Mouse (Mus musculus): Measurements from ENCODE around the gene AC131692.1. TPM values are rescaled to one million over a fixed set of nuclear protein-coding genes. Genes with fewer than 3 reads are reported as not detected.
A peak's percentile ranks its signal among the peaks of the same experiment; 100 is the strongest.

The AC131692.1 gene
- polyA plus RNA-seq, 1 experiment from 2014 or later: not detected

GRCm38 (mm10) chr19:6070571-6071250 lies 23.5 kb upstream of the AC131692.1 start:
- 92% methylated on average over 31 of the region's 31 CpGs for WGBS
- no peak overlapping the region for H3K4me2 ChIP-seq (replicated peaks)
- no peaks in the 10 kb centered on the region for H3K27me3 ChIP-seq
- peaks cover 44% of the 10 kb centered on the region for H3K36me3 ChIP-seq
- no peak for ATAC-seq (ENCODE audit: low FRiP score, low read depth)
- no peak overlapping the region for H3K27ac ChIP-seq (replicated peaks)
- H3K9ac ChIP-seq (replicated peaks): no peak overlapping the region
- no peaks in the 10 kb centered on the region for H3K9me3 ChIP-seq
- H3K4me1 ChIP-seq: peaks cover 23% of the 10 kb centered on the region
- H3K4me3 ChIP-seq: no peak overlapping the region

GRCm38 (mm10) chr19:6071261-6071660 lies 23.0 kb upstream of the AC131692.1 start:
- no peak overlapping the region for H3K27ac ChIP-seq (replicated peaks)
- no peaks in the 10 kb centered on the region for H3K27me3 ChIP-seq
- H3K4me3 ChIP-seq: no peak overlapping the region
- peaks cover 25% of the 10 kb centered on the region for H3K4me1 ChIP-seq
- no peak overlapping the region for H3K4me2 ChIP-seq (replicated peaks)
- H3K36me3 ChIP-seq: peaks cover 44% of the 10 kb centered on the region
- H3K9me3 ChIP-seq: no peaks in the 10 kb centered on the region
- 96% methylated on average over 19 of the region's 19 CpGs for WGBS
- no peak for ATAC-seq (ENCODE audit: low FRiP score, low read depth)
- no peak overlapping the region for H3K9ac ChIP-seq (replicated peaks)

- no peaks in the 10 kb centered on the region for H3K9me3 ChIP-seq
- no peaks in the 10 kb centered on the region for H3K27me3 ChIP-seq
- no peak overlapping the region for H3K27ac ChIP-seq (replicated peaks)
- H3K36me3 ChIP-seq: peaks cover 42% of the 10 kb centered on the region
- H3K4me1 ChIP-seq: peaks cover 17% of the 10 kb centered on the region
- H3K9ac ChIP-seq (replicated peaks): no peak overlapping the region
- no peak for ATAC-seq (ENCODE audit: low FRiP score, low read depth)
- WGBS: 92% methylated on average over 5 of the region's 5 CpGs
- H3K4me2 ChIP-seq (replicated peaks): no peak overlapping the region
- no peak overlapping the region for H3K4me3 ChIP-seq
These were observed 20.3 kb upstream of the AC131692.1 start for GRCm38 (mm10) chr19:6073889-6074288.

- ATAC-seq (ENCODE audit: low FRiP score, low read depth): peak; percentile 86
- H3K4me1 ChIP-seq: peaks cover 17% of the 10 kb centered on the region
- peaks cover 36% of the 10 kb centered on the region for H3K36me3 ChIP-seq
- peak within 1 kb of the TSS; percentile 82 for H3K9ac ChIP-seq (replicated peaks)
- peak within 1 kb of the TSS; percentile 80 for H3K4me3 ChIP-seq
- peak within 1 kb of the TSS; percentile 85 for H3K27ac ChIP-seq (replicated peaks)
- H3K9me3 ChIP-seq: no peaks in the 10 kb centered on the region
- no peaks in the 10 kb centered on the region for H3K27me3 ChIP-seq
- 1% methylated on average over 33 of the region's 33 CpGs for WGBS
- H3K4me2 ChIP-seq (replicated peaks): peak within 1 kb of the TSS; percentile 91
These were observed 17.4 kb upstream of the AC131692.1 start, which contains the start of gene Vps51 for GRCm38 (mm10) chr19:6076564-6077393. Vps51 (minus strand) TSS chr19:6077231.

GRCm38 (mm10) chr19:6079983-6080480 lies 14.2 kb upstream of the AC131692.1 start, which contains the start of gene Tmem262:
Tmem262 (plus strand) TSS chr19:6080033.
- no peaks in the 10 kb centered on the region for H3K9me3 ChIP-seq
- no peak within 1 kb of the TSS; the same call in 1 of the 2 replicates for H3K9ac ChIP-seq (replicated peaks)
- peaks cover 28% of the 10 kb centered on the region for H3K4me1 ChIP-seq
- ATAC-seq (ENCODE audit: low FRiP score, low read depth): no peak
- H3K27me3 ChIP-seq: no peaks in the 10 kb centered on the region
- H3K4me2 ChIP-seq (replicated peaks): no peak within 1 kb of the TSS
- H3K27ac ChIP-seq (replicated peaks): no peak within 1 kb of the TSS
- WGBS: 97% methylated on average over 12 of the region's 12 CpGs
- peaks cover 35% of the 10 kb centered on the region for H3K36me3 ChIP-seq
- H3K4me3 ChIP-seq: no peak within 1 kb of the TSS

GRCm38 (mm10) chr19:6082156-6082555 lies 12.1 kb upstream of the AC131692.1 start, which contains the start of gene Gm28374:
Gm28374 (minus strand) TSS chr19:6082256.
- H3K9me3 ChIP-seq: no peaks in the 10 kb centered on the region
- H3K4me3 ChIP-seq: no peak within 1 kb of the TSS
- H3K4me1 ChIP-seq: peaks cover 30% of the 10 kb centered on the region
- ATAC-seq (ENCODE audit: low FRiP score, low read depth): no peak
- no peaks in the 10 kb centered on the region for H3K27me3 ChIP-seq
- H3K9ac ChIP-seq (replicated peaks): no peak within 1 kb of the TSS
- peaks cover 43% of the 10 kb centered on the region for H3K36me3 ChIP-seq
- H3K27ac ChIP-seq (replicated peaks): no peak within 1 kb of the TSS
- H3K4me2 ChIP-seq (replicated peaks): no peak within 1 kb of the TSS
- WGBS: 89% methylated on average over 9 of the region's 9 CpGs

GRCm38 (mm10) chr19:6084478-6085248 lies 9.6 kb upstream of the AC131692.1 start, which contains the start of the genes Zfpl1 and Cdca5:
Zfpl1 (minus strand) TSS chr19:6084956.
Cdca5 (plus strand) TSS chr19:6084983.
- H3K9me3 ChIP-seq: no peaks in the 10 kb centered on the region
- peak; percentile 90 for ATAC-seq (ENCODE audit: low FRiP score, low read depth)
- peaks cover 62% of the 10 kb centered on the region for H3K36me3 ChIP-seq
- peak within 1 kb of the TSS; percentile 79 for H3K4me3 ChIP-seq
- WGBS: under 1% methylated on average over 58 of the region's 58 CpGs
- 0 out of 2 replicates have a peak within 1 kb of the TSS, but pooled peaks have one; percentile 49 for H3K27ac ChIP-seq (replicated peaks)
- H3K4me2 ChIP-seq (replicated peaks): peak within 1 kb of the TSS; percentile 89
- H3K27me3 ChIP-seq: no peaks in the 10 kb centered on the region
- peak within 1 kb of the TSS; percentile 81 for H3K9ac ChIP-seq (replicated peaks)
- peaks cover 26% of the 10 kb centered on the region for H3K4me1 ChIP-seq

- Histone ChIP-seq H3K9ac (replicated peaks) (peak overlapping the region; percentile 56), H3K4me3 (peak overlapping the region; percentile 79), H3K27ac (replicated peaks) (0 out of 2 replicates have a peak overlapping the region, but pooled peaks have one; percentile 49), H3K27me3 (no peaks in the 10 kb centered on the region), H3K9me3 (no peaks in the 10 kb centered on the region), H3K36me3 (peaks cover 61% of the 10 kb centered on the region), H3K4me2 (replicated peaks) (peak overlapping the region; percentile 89), H3K4me1 (peaks cover 26% of the 10 kb centered on the region)
- ATAC-seq (ENCODE audit: low FRiP score, low read depth): peak; percentile 64
- under 1% methylated on average over 17 of the region's 17 CpGs for WGBS
These were observed 8.8 kb upstream of the AC131692.1 start for GRCm38 (mm10) chr19:6085417-6085879.

GRCm38 (mm10) chr19:6088841-6089240 lies 5.4 kb upstream of the AC131692.1 start:
- no peak overlapping the region for H3K27ac ChIP-seq (replicated peaks)
- H3K9ac ChIP-seq (replicated peaks): no peak overlapping the region
- H3K36me3 ChIP-seq: peaks cover 64% of the 10 kb centered on the region
- no peak overlapping the region for H3K4me3 ChIP-seq
- no peaks in the 10 kb centered on the region for H3K27me3 ChIP-seq
- H3K4me1 ChIP-seq: peaks cover 20% of the 10 kb centered on the region
- no peaks in the 10 kb centered on the region for H3K9me3 ChIP-seq
- 93% methylated on average over 13 of the region's 13 CpGs for WGBS
- no peak for ATAC-seq (ENCODE audit: low FRiP score, low read depth)
- no peak overlapping the region for H3K4me2 ChIP-seq (replicated peaks)

GRCm38 (mm10) chr19:6097847-6098246 lies 3.6 kb downstream of the AC131692.1 start:
- H3K4me3 ChIP-seq: no peak overlapping the region
- H3K36me3 ChIP-seq: peaks cover 27% of the 10 kb centered on the region
- H3K4me2 ChIP-seq (replicated peaks): no peak overlapping the region
- no peak for ATAC-seq (ENCODE audit: low FRiP score, low read depth)
- no peaks in the 10 kb centered on the region for H3K4me1 ChIP-seq
- no peaks in the 10 kb centered on the region for H3K9me3 ChIP-seq
- no peak overlapping the region for H3K27ac ChIP-seq (replicated peaks)
- WGBS: 89% methylated on average over 3 of the region's 3 CpGs
- no peak overlapping the region for H3K9ac ChIP-seq (replicated peaks)
- no peaks in the 10 kb centered on the region for H3K27me3 ChIP-seq

GRCm38 (mm10) chr19:6101186-6101585 lies 7.0 kb downstream of the AC131692.1 start:
- H3K9ac ChIP-seq (replicated peaks): no peak overlapping the region

More at GRCm38 (mm10) chr19:6101186-6101585, 7.0 kb downstream of the AC131692.1 start:
- no peak overlapping the region for H3K4me2 ChIP-seq (replicated peaks)
- no peaks in the 10 kb centered on the region for H3K9me3 ChIP-seq
- H3K27me3 ChIP-seq: no peaks in the 10 kb centered on the region
- peaks cover 5% of the 10 kb centered on the region; the same call in 1 of the 2 replicates for H3K36me3 ChIP-seq
- H3K4me3 ChIP-seq: no peak overlapping the region
- no peak overlapping the region for H3K27ac ChIP-seq (replicated peaks)
- no peaks in the 10 kb centered on the region for H3K4me1 ChIP-seq
- WGBS: 83% methylated on average over 6 of the region's 6 CpGs
- ATAC-seq (ENCODE audit: low FRiP score, low read depth): no peak

All from midbrain, embryonic 12.5 days (tissue).